Mouse (Mus musculus) spleen, adult 2 months (tissue): ENCODE results near the gene Cenps. TPM values are rescaled to one million over a fixed set of nuclear protein-coding genes. Genes with fewer than 3 reads are reported as not detected.
A peak's percentile ranks its signal among the peaks of the same experiment; 100 is the strongest.

ENCODE experiments used
- DNase-seq, 2 experiments: peaks; one replicate each; pipeline versions ENCODE4 v3.0.0 to v3.0.0-alpha.2; 2012 to 2021; ENCODE audit warnings: low spot score in 2 of 2, low read depth in 1 of 2
- H3K27ac ChIP-seq: fragments of 200-500 bp; 2 replicates; pipeline ENCODE4 v1.5.1; 2012; ENCODE audit warnings: low read length, inconsistent platforms; ENCODE audit not compliant: insufficient read depth
- H3K27me3 ChIP-seq: fragments of 200-500 bp; 2 replicates; pipeline ENCODE4 v1.6.1; 2012; ENCODE audit warnings: mild to moderate bottlenecking, moderate library complexity, low read length, inconsistent platforms; ENCODE audit not compliant: control insufficient read depth, insufficient read depth
- H3K36me3 ChIP-seq: fragments of 200-500 bp; 2 replicates; pipeline ENCODE4 v1.6.1; 2012; ENCODE audit warnings: mild to moderate bottlenecking, low read length, inconsistent platforms; ENCODE audit not compliant: control insufficient read depth, insufficient read depth
- H3K4me1 ChIP-seq: fragments of 200-500 bp; 2 replicates; pipeline ENCODE4 v1.6.1; 2011; ENCODE audit warnings: inconsistent platforms; ENCODE audit not compliant: control insufficient read depth, insufficient read depth, insufficient read length
- H3K4me3 ChIP-seq: fragments of 200-500 bp; 2 replicates; pipeline ENCODE4 v1.5.1; 2011; ENCODE audit warnings: mild to moderate bottlenecking, inconsistent platforms; ENCODE audit not compliant: insufficient read depth, insufficient read length; ENCODE audit errors: extremely low read depth
- CTCF ChIP-seq: fragments of 200-500 bp; IDR thresholded peaks from 2 replicates; pipeline ENCODE4 v1.5.1; 2011; ENCODE audit warnings: mild to moderate bottlenecking, inconsistent platforms; ENCODE audit not compliant: insufficient read depth, insufficient read length, insufficient replicate concordance; ENCODE audit errors: extremely low read depth
- POLR2A ChIP-seq: fragments of 200-500 bp; IDR thresholded peaks from 2 replicates; pipeline ENCODE4 v1.6.1; 2011; ENCODE audit warnings: low read depth, low read length, inconsistent platforms
- WGBS: fragments of 180-500 bp; shearing (Covaris S2); methylation state at CpG from one replicate; pipeline ENCODE4 v1.1.7; 2018; 5-methylcytosine and 5-hydroxymethylcytosine counted together
- polyA plus RNA-seq: library from polyadenylated mRNA; depleted of rRNA; stranded (reverse); fragments of >200 nt; gene quantifications from 2 replicates; pipeline ENCODE4 v1.2.3, GENCODE M21; 2012; rRNA removed

Cenps gene
- polyA plus RNA-seq, result 2.7 and 4.5 TPM in 2 replicates

DNA sequence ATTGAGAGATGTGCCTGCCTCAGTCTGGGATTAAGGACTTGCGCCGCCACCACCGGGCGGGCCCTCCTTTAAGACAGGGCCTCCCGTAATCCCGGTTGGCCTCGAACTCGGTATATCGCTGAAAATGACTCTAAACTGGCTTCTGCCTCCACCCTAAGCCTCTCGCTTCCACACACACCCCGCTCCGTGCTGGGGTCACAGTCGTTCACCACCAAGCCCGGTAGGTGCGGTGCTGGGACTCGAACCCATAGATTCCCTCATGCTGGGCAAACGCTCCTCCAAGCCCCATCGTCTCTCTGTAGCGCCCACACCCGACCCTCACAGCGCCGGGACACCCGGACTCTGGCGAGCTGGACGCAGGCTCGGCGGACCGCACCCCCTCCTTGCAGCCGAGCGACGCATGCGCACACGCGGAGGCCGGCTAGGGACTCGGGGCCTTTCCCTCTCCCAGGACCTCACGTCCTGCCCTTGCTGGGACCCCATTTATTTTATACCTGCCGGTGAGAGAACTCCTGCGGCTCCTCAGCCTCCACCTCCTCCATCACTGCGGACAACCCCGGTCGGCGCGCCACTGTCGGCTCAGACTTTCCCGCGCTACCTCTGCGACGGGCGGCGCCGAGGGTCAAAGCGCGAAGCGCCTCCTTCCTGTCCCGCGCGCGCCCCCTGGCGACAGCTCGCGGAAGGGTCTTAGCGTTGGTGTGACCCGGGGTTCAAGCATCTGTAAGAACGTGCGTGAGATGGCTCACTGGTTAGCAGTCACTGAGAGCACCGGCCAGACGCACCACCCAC, at the start of gene Cenps:
Gene Cenps (minus strand): TSS at position 648 of the 789 bp plus-strand sequence.
- H3K36me3 ChIP-seq, result no peaks in the 10 kb centered on the region
- no peaks in the 10 kb centered on the region for H3K27me3 ChIP-seq
- WGBS, result 1% methylated on average over 68 of the region's 68 CpGs
- peaks cover 5% of the 10 kb centered on the region; the same call in 1 of the 2 replicates for H3K4me1 ChIP-seq
- peak; percentile 65 to 86 for DNase-seq
- H3K4me3 ChIP-seq, result peak within 1 kb of the TSS; percentile 74
- peak within 1 kb of the TSS; percentile 43; the same call in 1 of the 2 replicates for H3K27ac ChIP-seq
- TF ChIP-seq CTCF, result peak; percentile 97
- no peak for TF ChIP-seq POLR2A

DNA sequence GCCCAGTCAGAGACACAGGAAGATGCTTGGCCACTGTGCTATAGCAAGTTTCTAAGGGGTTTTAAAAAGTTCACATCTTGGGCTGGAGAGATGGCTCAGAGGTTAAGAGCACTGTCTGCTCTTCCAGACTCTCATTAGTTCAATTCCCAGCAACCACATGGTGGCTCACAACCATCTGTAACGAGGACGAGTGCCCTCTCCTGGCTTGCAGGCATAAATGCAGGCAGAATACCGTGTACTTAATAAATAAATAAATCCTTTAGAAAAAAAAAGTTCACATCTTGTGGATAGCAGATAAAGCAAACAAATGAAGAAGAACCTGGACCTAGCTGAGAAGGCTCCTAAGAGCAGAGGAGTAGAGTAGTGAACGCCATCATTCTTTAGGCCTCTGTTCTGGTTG, 45.3 kb upstream of the Cenps start:
- Histone ChIP-seq H3K4me3 (no peak overlapping the region), H3K27ac (no peak overlapping the region), H3K36me3 (peaks cover 5% of the 10 kb centered on the region), H3K4me1 (no peaks in the 10 kb centered on the region), H3K27me3 (no peaks in the 10 kb centered on the region)
- TF ChIP-seq POLR2A, result no peak
- TF ChIP-seq CTCF, result peak; percentile 30; the same call in 1 of the 2 replicates
- DNase-seq, result peak in 1 of 2 experiments; percentile 11
- 71% methylated on average over 4 of the region's 4 CpGs for WGBS

- Histone ChIP-seq H3K27me3 (no peaks in the 10 kb centered on the region), H3K4me3 (no peak overlapping the region), H3K27ac (no peak overlapping the region), H3K36me3 (peaks cover 5% of the 10 kb centered on the region), H3K4me1 (no peaks in the 10 kb centered on the region)
- 78% methylated on average over 7 of the region's 7 CpGs for WGBS
- no peak for TF ChIP-seq CTCF
- no peak for TF ChIP-seq POLR2A
- no peak for DNase-seq
These were observed 44.8 kb upstream of the Cenps start for GRCm38 (mm10) chr4:149182192-149182591.

GRCm38 (mm10) chr4:149179573-149179972, 42.1 kb upstream of the Cenps start:
- Histone ChIP-seq H3K36me3 (peaks cover 1% of the 10 kb centered on the region), H3K27ac (no peak overlapping the region), H3K27me3 (no peaks in the 10 kb centered on the region), H3K4me1 (no peaks in the 10 kb centered on the region), H3K4me3 (no peak overlapping the region)
- 80% methylated on average over 4 of the region's 4 CpGs for WGBS
- TF ChIP-seq POLR2A (no peak), CTCF (no peak)
- no peak for DNase-seq

GRCm38 (mm10) chr4:149179160-149179559, 41.7 kb upstream of the Cenps start:
- Histone ChIP-seq H3K27me3 (no peaks in the 10 kb centered on the region), H3K4me3 (no peak overlapping the region), H3K27ac (no peak overlapping the region), H3K36me3 (peaks cover 1% of the 10 kb centered on the region), H3K4me1 (no peaks in the 10 kb centered on the region)
- no peak for DNase-seq
- no peak for TF ChIP-seq POLR2A
- no peak for TF ChIP-seq CTCF
- WGBS, result 87% methylated on average over 7 of the region's 7 CpGs

- Histone ChIP-seq H3K4me1 (no peaks in the 10 kb centered on the region), H3K4me3 (no peak overlapping the region), H3K27ac (no peak overlapping the region), H3K27me3 (no peaks in the 10 kb centered on the region), H3K36me3 (peaks cover 1% of the 10 kb centered on the region)
- DNase-seq, result no peak
- TF ChIP-seq CTCF (no peak), POLR2A (no peak)
- 90% methylated on average over 7 of the region's 7 CpGs for WGBS
These were observed 40.9 kb upstream of the Cenps start for GRCm38 (mm10) chr4:149178328-149178727.

- DNase-seq, result no peak
- WGBS, result 91% methylated on average over 5 of the region's 5 CpGs
- no peak for TF ChIP-seq POLR2A
These were observed 39.6 kb upstream of the Cenps start for GRCm38 (mm10) chr4:149177046-149177445.

More at GRCm38 (mm10) chr4:149177046-149177445, 39.6 kb upstream of the Cenps start:
- Histone ChIP-seq H3K4me3 (no peak overlapping the region), H3K36me3 (peaks cover 1% of the 10 kb centered on the region), H3K4me1 (no peaks in the 10 kb centered on the region), H3K27ac (no peak overlapping the region), H3K27me3 (no peaks in the 10 kb centered on the region)
